Mouse (Mus musculus) neural tube, embryonic 14.5 days (tissue): ENCODE results near the gene Tgif2lx2. TPM values are rescaled to one million over a fixed set of nuclear protein-coding genes. Genes with fewer than 3 reads are reported as not detected.
"Not testable (repeated sequence)": the region's sequence is repeated elsewhere in the genome, so short reads cannot be mapped to it uniquely, and the experiment has no call there.

ENCODE experiments used
- ATAC-seq: fragments of 200-750 bp; cut with Nextera tagmentation; 2 replicates; pipeline ENCODE4 v1.8.0; 2017; ENCODE audit warnings: low read depth, mild to moderate bottlenecking, moderate TSS enrichment, moderate library complexity
- H3K27ac ChIP-seq: fragments of 300-500 bp; sonication (generic); 2 replicates; pipeline ENCODE4 v1.5.1; 2014; ENCODE audit warnings: low read depth, mild to moderate bottlenecking, control low read depth, low read length, moderate library complexity, mixed read lengths
- H3K27me3 ChIP-seq: fragments of 300-500 bp; sonication (generic); 2 replicates; pipeline ENCODE4 v1.6.1; 2014; ENCODE audit warnings: low read length; ENCODE audit not compliant: control insufficient read depth, insufficient read depth
- H3K36me3 ChIP-seq: fragments of 300-500 bp; sonication (generic); 2 replicates; pipeline ENCODE4 v1.6.1; 2014; ENCODE audit warnings: low read length, mixed read lengths; ENCODE audit not compliant: control insufficient read depth, insufficient read depth
- H3K4me1 ChIP-seq: fragments of 300-500 bp; sonication (generic); 2 replicates; pipeline ENCODE4 v1.6.1; 2014; ENCODE audit warnings: low read length; ENCODE audit not compliant: control insufficient read depth, insufficient read depth
- H3K4me2 ChIP-seq: fragments of 300-500 bp; sonication (generic); 2 replicates; pipeline ENCODE4 v1.6.1; 2014; ENCODE audit warnings: mild to moderate bottlenecking, low read depth, low read length, control low read depth
- H3K4me3 ChIP-seq: fragments of 300-500 bp; sonication (generic); 2 replicates; pipeline ENCODE4 v1.5.1; 2014; ENCODE audit warnings: low read depth, low read length, control low read depth, mixed read lengths
- H3K9ac ChIP-seq: fragments of 300-500 bp; sonication (generic); replicated peaks from 2 replicates; pipeline ENCODE4 v1.6.1; 2014; ENCODE audit warnings: low read depth, mild to moderate bottlenecking, control low read depth, low read length, mixed read lengths
- H3K9me3 ChIP-seq: fragments of 300-500 bp; sonication (generic); 2 replicates; pipeline ENCODE4 v1.6.1; 2016; ENCODE audit warnings: low read length; ENCODE audit not compliant: control insufficient read depth
- WGBS: fragments of 180-500 bp; shearing (Covaris S2); extraction: QIAGEN DNeasy Blood & Tissue Kit; methylation state at CpG from one replicate; pipeline ENCODE4 v1.1.7; 2014; 5-methylcytosine and 5-hydroxymethylcytosine counted together
- polyA plus RNA-seq: library from polyadenylated mRNA; unstranded; fragments of >200 nt; fragmentation: Nextera tagmentation; extraction: Ambion mirVana; gene quantifications from 2 replicates; pipeline ENCODE4 v1.2.1, GENCODE M21; 2014

Tgif2lx2 gene
- not detected in 2 replicates for polyA plus RNA-seq

DNA sequence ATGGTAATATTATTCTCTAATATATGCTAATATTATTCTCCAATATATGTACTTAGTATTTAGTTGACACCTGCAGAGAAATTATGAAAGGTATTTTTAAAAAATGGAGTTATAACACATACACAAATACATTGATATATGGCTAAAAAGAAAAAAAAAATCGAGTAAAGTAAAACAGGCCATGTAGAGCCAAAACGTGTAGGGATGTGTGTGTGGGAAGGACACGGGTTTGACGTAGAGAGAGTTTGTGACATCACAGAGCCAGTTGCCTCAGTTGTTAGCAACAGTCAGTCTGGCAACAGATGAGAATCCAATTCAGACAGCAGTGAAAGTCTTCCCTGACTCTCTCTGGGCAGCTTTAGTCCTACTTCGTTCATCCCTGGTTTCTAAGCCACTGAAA lies at the start of gene Tgif2lx2:
Gene Tgif2lx2 (plus strand): TSS at position 301 of the 400 bp plus-strand sequence.
- not testable (repeated sequence) for H3K27me3 ChIP-seq, H3K27ac ChIP-seq, H3K9ac ChIP-seq, H3K4me2 ChIP-seq, H3K4me3 ChIP-seq, H3K36me3 ChIP-seq, H3K4me1 ChIP-seq, H3K9me3 ChIP-seq, ATAC-seq
- no CpG with 5 or more reads among the region's 5 CpGs for WGBS

Other genes starting within 250 kb of the Tgif2lx2 start
- gene Tgif2lx1, start 53.5 kb downstream of the Tgif2lx2 start, polyA plus RNA-seq = not detected in 2 replicates